Mouse (Mus musculus): ENCODE results near the gene Gfpt1.

Gfpt1 gene

DNA sequence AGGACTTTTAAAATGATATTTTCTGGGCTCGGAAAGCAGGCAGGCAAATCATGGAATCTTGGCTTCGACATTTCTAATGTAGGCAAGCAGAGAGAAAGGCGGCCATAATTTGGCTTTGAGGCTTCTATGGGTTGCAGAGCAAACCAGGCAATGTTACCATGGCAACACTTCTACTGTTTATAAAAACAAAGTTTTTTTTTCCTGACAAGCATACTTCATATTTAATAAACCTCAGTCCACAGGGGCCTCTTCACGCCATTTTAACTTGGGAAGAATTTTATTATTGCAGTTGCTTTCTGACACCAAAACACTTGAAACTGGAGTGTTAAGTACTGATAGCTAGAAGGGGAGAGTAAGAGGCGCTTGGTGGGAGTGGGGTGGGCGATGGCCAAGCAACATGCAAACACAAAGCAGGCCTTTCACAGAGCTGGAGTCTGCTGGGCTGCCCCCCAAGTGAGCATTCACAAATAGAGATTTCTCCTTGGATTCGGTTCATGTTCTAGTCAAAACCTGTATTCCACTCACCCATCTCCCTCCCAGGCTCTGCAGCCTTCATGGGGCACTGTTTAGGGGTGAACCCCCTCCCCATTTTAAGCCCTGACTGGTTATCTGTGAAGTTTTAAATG, 57.1 kb downstream of the Gfpt1 start:
- TF ChIP-seq NANOG (IDR thresholded peaks at IDR 0.05; ENCODE audit: borderline replicate concordance, low read length) (no peak), POU5F1 (IDR thresholded peaks at IDR 0.05; ENCODE audit: borderline replicate concordance, low read length) (no peak), CTCF (conservative IDR thresholded peaks at IDR 0.05; ENCODE audit: low read length) (no peak)
- Histone ChIP-seq H3K4me3 (replicated peaks; ENCODE audit: low read length) (no peak overlapping the region), H3K9me3 (ENCODE audit: low read length) (no peaks in the 10 kb centered on the region), H3K36me3 (ENCODE audit: insufficient read depth, low read length) (no peaks in the 10 kb centered on the region), H3K4me1 (replicated peaks; ENCODE audit: low read depth, low read length) (peaks cover 4% of the 10 kb centered on the region; the same call in 1 of the 2 replicates), H3K27me3 (ENCODE audit: insufficient read depth, low read length) (no peaks in the 10 kb centered on the region)

GRCm38 (mm10) chr6:87100297-87101020, 57.8 kb downstream of the Gfpt1 start:
- no peaks in the 10 kb centered on the region for H3K9me3 ChIP-seq (ENCODE audit: low read length)
- TF ChIP-seq CTCF (conservative IDR thresholded peaks at IDR 0.05; ENCODE audit: low read length): no peak
- TF ChIP-seq POU5F1 (IDR thresholded peaks at IDR 0.05; ENCODE audit: borderline replicate concordance, low read length): no peak
- no peak for TF ChIP-seq NANOG (IDR thresholded peaks at IDR 0.05; ENCODE audit: borderline replicate concordance, low read length)

DNA sequence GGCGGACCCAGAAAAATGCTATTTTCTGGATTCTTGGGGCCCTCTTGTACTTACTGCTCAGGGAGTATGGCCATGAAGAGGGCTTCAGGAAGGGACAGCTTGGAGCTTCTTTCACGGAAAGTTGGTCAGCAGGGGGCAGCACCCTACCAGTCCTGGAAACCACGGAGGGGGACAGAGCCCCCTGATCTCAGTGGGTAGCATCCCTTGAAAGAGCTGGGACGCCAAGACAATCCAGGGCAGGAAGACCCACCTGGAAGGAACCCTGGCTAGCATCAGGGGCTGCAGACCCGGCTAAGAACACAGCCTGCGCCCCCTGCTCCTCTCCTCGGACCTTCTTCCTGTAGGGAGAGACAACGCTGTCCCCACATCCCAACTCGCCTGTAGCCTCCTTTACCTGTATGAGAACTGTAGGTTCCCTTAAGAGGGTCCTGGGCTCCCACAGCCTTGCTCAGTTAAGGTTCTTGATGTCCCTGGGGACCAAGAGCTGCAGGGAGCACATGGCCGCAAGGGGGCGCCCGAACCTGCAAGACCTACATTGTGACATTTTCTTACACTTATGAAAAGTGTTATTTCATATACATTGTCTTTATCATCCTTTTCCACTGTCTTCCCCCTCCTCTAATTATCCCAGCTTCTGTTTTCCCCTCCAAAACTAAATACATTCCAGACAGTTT, 58.8 kb downstream of the Gfpt1 start:
- H3K27me3 ChIP-seq (ENCODE audit: insufficient read depth, low read length): no peaks in the 10 kb centered on the region
- H3K4me1 ChIP-seq (replicated peaks; ENCODE audit: low read depth, low read length): peaks cover 4% of the 10 kb centered on the region; the same call in 1 of the 2 replicates
- TF ChIP-seq NANOG (IDR thresholded peaks at IDR 0.05; ENCODE audit: borderline replicate concordance, low read length) (no peak), CTCF (conservative IDR thresholded peaks at IDR 0.05; ENCODE audit: low read length) (peak; percentile 61)
- H3K36me3 ChIP-seq (ENCODE audit: insufficient read depth, low read length): no peaks in the 10 kb centered on the region
- H3K9me3 ChIP-seq (ENCODE audit: low read length): no peaks in the 10 kb centered on the region
- peak overlapping the region; percentile 63 for H3K4me3 ChIP-seq (replicated peaks; ENCODE audit: low read length)

More at GRCm38 (mm10) chr6:87100297-87101020, 57.8 kb downstream of the Gfpt1 start:
- H3K4me1 ChIP-seq (replicated peaks; ENCODE audit: low read depth, low read length): peaks cover 4% of the 10 kb centered on the region; the same call in 1 of the 2 replicates
- H3K27me3 ChIP-seq (ENCODE audit: insufficient read depth, low read length): no peaks in the 10 kb centered on the region
- H3K4me3 ChIP-seq (replicated peaks; ENCODE audit: low read length): no peak overlapping the region
- no peaks in the 10 kb centered on the region for H3K36me3 ChIP-seq (ENCODE audit: insufficient read depth, low read length)

DNA sequence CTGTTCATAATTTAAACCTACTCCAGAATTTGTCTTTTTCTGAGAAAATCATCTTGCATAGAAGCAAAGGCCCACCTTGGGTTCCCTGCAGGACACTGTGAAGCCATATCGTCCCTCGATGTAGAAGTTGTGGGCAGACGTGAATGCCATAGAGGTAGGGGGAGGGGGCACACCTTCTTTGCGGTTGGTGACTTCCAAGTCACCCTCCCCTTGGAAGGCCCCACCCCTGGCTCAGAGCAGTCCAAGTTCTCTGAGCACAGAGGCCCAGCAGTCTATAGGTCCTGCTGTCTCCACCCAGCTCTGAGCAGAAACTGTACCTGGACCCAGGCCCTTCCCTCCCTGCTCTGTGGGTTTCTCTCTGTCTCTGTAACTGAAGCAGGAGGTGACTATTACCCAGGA, 59.3 kb downstream of the Gfpt1 start:
- Histone ChIP-seq H3K4me1 (replicated peaks; ENCODE audit: low read depth, low read length) (peaks cover 4% of the 10 kb centered on the region; the same call in 1 of the 2 replicates), H3K36me3 (ENCODE audit: insufficient read depth, low read length) (no peaks in the 10 kb centered on the region), H3K9me3 (ENCODE audit: low read length) (no peaks in the 10 kb centered on the region), H3K27me3 (ENCODE audit: insufficient read depth, low read length) (no peaks in the 10 kb centered on the region), H3K4me3 (replicated peaks; ENCODE audit: low read length) (no peak overlapping the region)
- no peak for TF ChIP-seq POU5F1 (IDR thresholded peaks at IDR 0.05; ENCODE audit: borderline replicate concordance, low read length)
- TF ChIP-seq CTCF (conservative IDR thresholded peaks at IDR 0.05; ENCODE audit: low read length): no peak
- TF ChIP-seq NANOG (IDR thresholded peaks at IDR 0.05; ENCODE audit: borderline replicate concordance, low read length): no peak

GRCm38 (mm10) chr6:87102421-87102911, 59.8 kb downstream of the Gfpt1 start:
- TF ChIP-seq POU5F1 (IDR thresholded peaks at IDR 0.05; ENCODE audit: borderline replicate concordance, low read length): no peak
- no peak for TF ChIP-seq NANOG (IDR thresholded peaks at IDR 0.05; ENCODE audit: borderline replicate concordance, low read length)
- TF ChIP-seq CTCF (conservative IDR thresholded peaks at IDR 0.05; ENCODE audit: low read length): no peak
- Histone ChIP-seq H3K36me3 (ENCODE audit: insufficient read depth, low read length) (no peaks in the 10 kb centered on the region), H3K4me1 (replicated peaks; ENCODE audit: low read depth, low read length) (peaks cover 4% of the 10 kb centered on the region; the same call in 1 of the 2 replicates), H3K4me3 (replicated peaks; ENCODE audit: low read length) (no peak overlapping the region), H3K27me3 (ENCODE audit: insufficient read depth, low read length) (no peaks in the 10 kb centered on the region), H3K9me3 (ENCODE audit: low read length) (no peaks in the 10 kb centered on the region)

GRCm38 (mm10) chr6:87103314-87103713, 60.7 kb downstream of the Gfpt1 start:
- H3K9me3 ChIP-seq (ENCODE audit: low read length): no peaks in the 10 kb centered on the region

GRCm38 (mm10) chr6:87104123-87104796, 61.6 kb downstream of the Gfpt1 start, which contains the start of gene D6Ertd527e:
Gene D6Ertd527e, plus strand, starts transcription at chr6:87104746.
- Histone ChIP-seq H3K4me3 (replicated peaks; ENCODE audit: low read length) (no peak within 1 kb of the TSS), H3K27me3 (ENCODE audit: insufficient read depth, low read length) (no peaks in the 10 kb centered on the region), H3K9me3 (ENCODE audit: low read length) (no peaks in the 10 kb centered on the region), H3K4me1 (replicated peaks; ENCODE audit: low read depth, low read length) (peaks cover 4% of the 10 kb centered on the region; the same call in 1 of the 2 replicates), H3K36me3 (ENCODE audit: insufficient read depth, low read length) (no peaks in the 10 kb centered on the region)
- no peak for TF ChIP-seq NANOG (IDR thresholded peaks at IDR 0.05; ENCODE audit: borderline replicate concordance, low read length)

More at GRCm38 (mm10) chr6:87103314-87103713, 60.7 kb downstream of the Gfpt1 start:
- H3K27me3 ChIP-seq (ENCODE audit: insufficient read depth, low read length): no peaks in the 10 kb centered on the region
- no peaks in the 10 kb centered on the region for H3K36me3 ChIP-seq (ENCODE audit: insufficient read depth, low read length)
- no peak overlapping the region for H3K4me3 ChIP-seq (replicated peaks; ENCODE audit: low read length)
- peaks cover 4% of the 10 kb centered on the region; the same call in 1 of the 2 replicates for H3K4me1 ChIP-seq (replicated peaks; ENCODE audit: low read depth, low read length)
- TF ChIP-seq POU5F1 (IDR thresholded peaks at IDR 0.05; ENCODE audit: borderline replicate concordance, low read length) (no peak), NANOG (IDR thresholded peaks at IDR 0.05; ENCODE audit: borderline replicate concordance, low read length) (no peak)

DNA sequence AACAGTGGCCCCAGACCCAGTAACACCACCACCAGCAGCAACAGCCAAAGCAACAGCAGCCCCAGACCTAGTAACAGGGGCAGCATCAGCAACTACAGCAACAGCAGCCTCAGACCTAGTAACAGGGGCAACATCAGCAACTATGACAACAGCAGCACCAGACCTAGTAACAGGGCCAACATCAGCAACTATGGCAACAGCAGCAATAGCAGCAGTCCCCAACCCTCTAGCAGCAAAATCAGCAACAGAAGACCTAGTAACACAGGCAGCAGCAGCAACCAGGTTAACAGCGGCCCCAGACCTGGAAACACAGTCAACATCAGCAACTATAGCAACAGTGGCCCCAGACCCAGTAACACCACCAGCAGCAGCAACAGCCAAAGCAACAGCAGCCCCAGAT, 68.8 kb downstream of the Gfpt1 start:
- H3K4me3 ChIP-seq (replicated peaks; ENCODE audit: low read length): no peak overlapping the region
- no peaks in the 10 kb centered on the region for H3K4me1 ChIP-seq (replicated peaks; ENCODE audit: low read depth, low read length)
- TF ChIP-seq CTCF (conservative IDR thresholded peaks at IDR 0.05; ENCODE audit: low read length): no peak
- no peak for TF ChIP-seq POU5F1 (IDR thresholded peaks at IDR 0.05; ENCODE audit: borderline replicate concordance, low read length)
- no peak for TF ChIP-seq NANOG (IDR thresholded peaks at IDR 0.05; ENCODE audit: borderline replicate concordance, low read length)
- H3K27me3 ChIP-seq (ENCODE audit: insufficient read depth, low read length): no peaks in the 10 kb centered on the region
- H3K9me3 ChIP-seq (ENCODE audit: low read length): no peaks in the 10 kb centered on the region
- no peaks in the 10 kb centered on the region for H3K36me3 ChIP-seq (ENCODE audit: insufficient read depth, low read length)

Data from E14TG2a.4 (cell line).